Mouse (Mus musculus) erythroblast, embryonic 14.5 days (primary cell): ENCODE data around the gene Spn.

Experiments used
- GATA1 ChIP-seq: IDR thresholded peaks from 2 replicates; pipeline ENCODE4 v1.6.1; 2012; ENCODE audit warnings: low read length, inconsistent platforms, mixed read lengths
- TAL1 ChIP-seq: IDR thresholded peaks from 3 replicates; pipeline ENCODE4 v1.6.1; 2012; ENCODE audit warnings: low read length, inconsistent platforms, mixed read lengths

DNA sequence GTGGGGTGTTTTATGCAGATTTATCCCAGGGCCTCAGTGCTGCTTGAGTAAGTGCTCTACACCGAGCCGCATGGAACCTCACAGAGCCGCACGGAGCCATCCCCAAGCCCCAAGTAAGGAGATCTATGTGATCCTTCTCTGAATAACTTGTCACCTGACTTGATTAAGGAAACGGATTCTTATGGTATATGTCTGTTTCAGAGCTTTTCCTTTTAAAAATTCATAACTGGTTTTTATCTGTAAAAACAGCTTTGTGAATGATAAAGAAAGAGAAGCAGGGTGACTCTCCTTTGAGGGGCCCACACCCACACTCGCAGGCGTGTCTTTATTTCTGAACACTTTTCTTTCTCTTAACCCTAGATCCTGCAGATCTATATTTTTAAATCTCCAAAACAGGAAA, 1.5 kb upstream of the Spn start:
- TF ChIP-seq GATA1 (no peak), TAL1 (no peak)
